Mouse (Mus musculus) brain, embryonic 14.5 days (tissue): ENCODE data around the gene Eya3.

Experiments used
- CTCF ChIP-seq: fragments of 200-500 bp; IDR thresholded peaks from 2 replicates; pipeline ENCODE4 v1.5.1; 2012; ENCODE audit warnings: inconsistent platforms, mild to moderate bottlenecking, moderate library complexity, borderline replicate concordance; ENCODE audit not compliant: insufficient read depth, insufficient read length; ENCODE audit errors: extremely low read depth
- POLR2A ChIP-seq: fragments of 200-500 bp; IDR thresholded peaks from 2 replicates; pipeline ENCODE4 v1.6.1; 2012; ENCODE audit warnings: mild to moderate bottlenecking, inconsistent platforms, borderline replicate concordance; ENCODE audit not compliant: poor library complexity, insufficient read depth, insufficient read length, severe bottlenecking; ENCODE audit errors: extremely low read depth

GRCm38 (mm10) chr4:132706885-132707284 lies 68.1 kb downstream of the Eya3 start:
- TF ChIP-seq CTCF = no peak
- no peak for TF ChIP-seq POLR2A
